Mouse (Mus musculus): Measurements from ENCODE around the gene Pcbp3. TPM values are rescaled to one million over a fixed set of nuclear protein-coding genes. Genes with fewer than 3 reads are reported as not detected.

The Pcbp3 gene
- polyA plus RNA-seq, 1 experiment from 2014 or later: 58.4 TPM

GRCm38 (mm10) chr10:76874398-76874797, 87.3 kb downstream of the Pcbp3 start:
- Histone ChIP-seq H3K36me3 (replicated peaks) (no peaks in the 10 kb centered on the region), H3K27ac (no peak overlapping the region), H3K9me3 (no peaks in the 10 kb centered on the region), H3K27me3 (ENCODE audit: poor library complexity, severe bottlenecking) (no peaks in the 10 kb centered on the region), H3K4me3 (no peak overlapping the region), H3K4me1 (peaks cover 5% of the 10 kb centered on the region; the same call in 1 of the 2 replicates)
- WGBS: 90% methylated on average over 1 of the region's 1 CpGs
- no peak for DNase-seq (ENCODE audit: extremely low spot score, low spot score)

GRCm38 (mm10) chr10:76873948-76874347, 87.7 kb downstream of the Pcbp3 start:
- H3K27me3 ChIP-seq (ENCODE audit: poor library complexity, severe bottlenecking): no peaks in the 10 kb centered on the region
- H3K9me3 ChIP-seq: no peaks in the 10 kb centered on the region
- H3K4me1 ChIP-seq: peaks cover 5% of the 10 kb centered on the region; the same call in 1 of the 2 replicates
- H3K4me3 ChIP-seq: no peak overlapping the region
- no peak for DNase-seq (ENCODE audit: extremely low spot score, low spot score)
- H3K36me3 ChIP-seq (replicated peaks): no peaks in the 10 kb centered on the region
- H3K27ac ChIP-seq: no peak overlapping the region
- 92% methylated on average over 10 of the region's 10 CpGs for WGBS

- no peak for DNase-seq (ENCODE audit: extremely low spot score, low spot score)
- Histone ChIP-seq H3K9me3 (no peaks in the 10 kb centered on the region), H3K4me3 (no peak overlapping the region), H3K27ac (no peak overlapping the region), H3K36me3 (replicated peaks) (no peaks in the 10 kb centered on the region), H3K4me1 (peaks cover 5% of the 10 kb centered on the region; the same call in 1 of the 2 replicates), H3K27me3 (ENCODE audit: poor library complexity, severe bottlenecking) (no peaks in the 10 kb centered on the region)
- 93% methylated on average over 8 of the region's 8 CpGs for WGBS
Measured at GRCm38 (mm10) chr10:76872736-76873135, 89.0 kb downstream of the Pcbp3 start.

GRCm38 (mm10) chr10:76865936-76866335, 95.8 kb downstream of the Pcbp3 start:
- no peaks in the 10 kb centered on the region for H3K27me3 ChIP-seq (ENCODE audit: poor library complexity, severe bottlenecking)
- H3K4me1 ChIP-seq: no peaks in the 10 kb centered on the region
- no peaks in the 10 kb centered on the region for H3K36me3 ChIP-seq (replicated peaks)
- H3K27ac ChIP-seq: no peak overlapping the region
- no peak overlapping the region for H3K4me3 ChIP-seq
- DNase-seq (ENCODE audit: extremely low spot score, low spot score): no peak
- no peaks in the 10 kb centered on the region for H3K9me3 ChIP-seq

GRCm38 (mm10) chr10:76860998-76861397, 100.7 kb downstream of the Pcbp3 start:
- 82% methylated on average over 3 of the region's 3 CpGs for whole genome bisulfite sequencing
- DNase-seq (ENCODE audit: extremely low spot score, low spot score): no peak

GRCm38 (mm10) chr10:76859355-76860127, 102.1 kb downstream of the Pcbp3 start:
- WGBS: 84% methylated on average over 12 of the region's 12 CpGs
- Histone ChIP-seq H3K9me3 (no peaks in the 10 kb centered on the region), H3K4me3 (no peak overlapping the region), H3K27me3 (ENCODE audit: poor library complexity, severe bottlenecking) (no peaks in the 10 kb centered on the region), H3K36me3 (replicated peaks) (no peaks in the 10 kb centered on the region), H3K27ac (no peak overlapping the region), H3K4me1 (0 out of 2 replicates have a peak, but pooled peaks cover 6% of the 10 kb centered on the region)
- no peak for DNase-seq (ENCODE audit: extremely low spot score, low spot score)

More at GRCm38 (mm10) chr10:76860998-76861397, 100.7 kb downstream of the Pcbp3 start:
- 0 out of 2 replicates have a peak, but pooled peaks cover 6% of the 10 kb centered on the region for H3K4me1 ChIP-seq
- H3K27ac ChIP-seq: no peak overlapping the region
- no peak overlapping the region for H3K4me3 ChIP-seq
- no peaks in the 10 kb centered on the region for H3K27me3 ChIP-seq (ENCODE audit: poor library complexity, severe bottlenecking)
- H3K9me3 ChIP-seq: no peaks in the 10 kb centered on the region
- H3K36me3 ChIP-seq (replicated peaks): no peaks in the 10 kb centered on the region

GRCm38 (mm10) chr10:76857879-76858278, 103.8 kb downstream of the Pcbp3 start:
- 97% methylated on average over 2 of the region's 2 CpGs for WGBS

GRCm38 (mm10) chr10:76846480-76846879, 115.2 kb downstream of the Pcbp3 start:
- Histone ChIP-seq H3K9me3 (no peaks in the 10 kb centered on the region), H3K36me3 (replicated peaks) (no peaks in the 10 kb centered on the region), H3K27me3 (ENCODE audit: poor library complexity, severe bottlenecking) (no peaks in the 10 kb centered on the region), H3K4me1 (no peaks in the 10 kb centered on the region), H3K4me3 (no peak overlapping the region), H3K27ac (no peak overlapping the region)
- WGBS: 95% methylated on average over 5 of the region's 5 CpGs
- DNase-seq (ENCODE audit: extremely low spot score, low spot score): no peak

More at GRCm38 (mm10) chr10:76857879-76858278, 103.8 kb downstream of the Pcbp3 start:
- Histone ChIP-seq H3K27me3 (ENCODE audit: poor library complexity, severe bottlenecking) (no peaks in the 10 kb centered on the region), H3K36me3 (replicated peaks) (no peaks in the 10 kb centered on the region), H3K9me3 (no peaks in the 10 kb centered on the region), H3K4me3 (no peak overlapping the region), H3K27ac (no peak overlapping the region), H3K4me1 (0 out of 2 replicates have a peak, but pooled peaks cover 6% of the 10 kb centered on the region)
- DNase-seq (ENCODE audit: extremely low spot score, low spot score): no peak

GRCm38 (mm10) chr10:76844901-76845300, 116.8 kb downstream of the Pcbp3 start:
- WGBS: 84% methylated on average over 4 of the region's 4 CpGs
- no peak overlapping the region for H3K4me3 ChIP-seq
- no peak overlapping the region for H3K27ac ChIP-seq
- H3K27me3 ChIP-seq (ENCODE audit: poor library complexity, severe bottlenecking): no peaks in the 10 kb centered on the region
- H3K4me1 ChIP-seq: 0 out of 2 replicates have a peak, but pooled peaks cover 3% of the 10 kb centered on the region
- no peaks in the 10 kb centered on the region for H3K9me3 ChIP-seq
- DNase-seq (ENCODE audit: extremely low spot score, low spot score): no peak
- no peaks in the 10 kb centered on the region for H3K36me3 ChIP-seq (replicated peaks)

- H3K9me3 ChIP-seq: no peaks in the 10 kb centered on the region
- no peaks in the 10 kb centered on the region for H3K36me3 ChIP-seq (replicated peaks)
- no peak overlapping the region for H3K4me3 ChIP-seq
- H3K4me1 ChIP-seq: 0 out of 2 replicates have a peak, but pooled peaks cover 3% of the 10 kb centered on the region
- DNase-seq (ENCODE audit: extremely low spot score, low spot score): no peak
- no peaks in the 10 kb centered on the region for H3K27me3 ChIP-seq (ENCODE audit: poor library complexity, severe bottlenecking)
- no peak overlapping the region for H3K27ac ChIP-seq
- 93% methylated on average over 3 of the region's 3 CpGs for WGBS
Measured at GRCm38 (mm10) chr10:76844365-76844764, 117.3 kb downstream of the Pcbp3 start.

- H3K27me3 ChIP-seq (ENCODE audit: poor library complexity, severe bottlenecking): no peaks in the 10 kb centered on the region
- no peaks in the 10 kb centered on the region for H3K36me3 ChIP-seq (replicated peaks)
- H3K4me1 ChIP-seq: 0 out of 2 replicates have a peak, but pooled peaks cover 3% of the 10 kb centered on the region
- WGBS: 93% methylated on average over 3 of the region's 3 CpGs
- no peak overlapping the region for H3K4me3 ChIP-seq
- no peaks in the 10 kb centered on the region for H3K9me3 ChIP-seq
- DNase-seq (ENCODE audit: extremely low spot score, low spot score): no peak
- no peak overlapping the region for H3K27ac ChIP-seq
Measured at GRCm38 (mm10) chr10:76842087-76842486, 119.6 kb downstream of the Pcbp3 start.

- Histone ChIP-seq H3K4me3 (no peak overlapping the region), H3K27me3 (ENCODE audit: poor library complexity, severe bottlenecking) (no peaks in the 10 kb centered on the region), H3K27ac (no peak overlapping the region), H3K4me1 (0 out of 2 replicates have a peak, but pooled peaks cover 3% of the 10 kb centered on the region), H3K36me3 (replicated peaks) (no peaks in the 10 kb centered on the region), H3K9me3 (no peaks in the 10 kb centered on the region)
- no peak for DNase-seq (ENCODE audit: extremely low spot score, low spot score)
- 83% methylated on average over 1 of the region's 1 CpGs for WGBS
Measured at GRCm38 (mm10) chr10:76841220-76841619, 120.5 kb downstream of the Pcbp3 start.

- no peak for DNase-seq (ENCODE audit: extremely low spot score, low spot score)
- 72% methylated on average over 5 of the region's 5 CpGs for WGBS
- Histone ChIP-seq H3K27ac (no peak overlapping the region), H3K4me3 (no peak overlapping the region), H3K4me1 (0 out of 2 replicates have a peak, but pooled peaks cover 3% of the 10 kb centered on the region), H3K27me3 (ENCODE audit: poor library complexity, severe bottlenecking) (no peaks in the 10 kb centered on the region), H3K9me3 (no peaks in the 10 kb centered on the region), H3K36me3 (replicated peaks) (no peaks in the 10 kb centered on the region)
Measured at GRCm38 (mm10) chr10:76840566-76840965, 121.1 kb downstream of the Pcbp3 start.
